Mouse (Mus musculus) colon, adult 2 months (tissue): ENCODE measurements around the gene Carmil1. TPM values are rescaled to one million over a fixed set of nuclear protein-coding genes. Genes with fewer than 3 reads are reported as not detected.

Experiments
- polyA plus RNA-seq: library from polyadenylated mRNA; depleted of rRNA; stranded (reverse); fragments of >200 nt; gene quantifications from 2 replicates; pipeline ENCODE4 v1.2.3, GENCODE M21; 2012; rRNA removed

The Carmil1 gene
- 4.1 and 5.1 TPM in 2 replicates for polyA plus RNA-seq

DNA sequence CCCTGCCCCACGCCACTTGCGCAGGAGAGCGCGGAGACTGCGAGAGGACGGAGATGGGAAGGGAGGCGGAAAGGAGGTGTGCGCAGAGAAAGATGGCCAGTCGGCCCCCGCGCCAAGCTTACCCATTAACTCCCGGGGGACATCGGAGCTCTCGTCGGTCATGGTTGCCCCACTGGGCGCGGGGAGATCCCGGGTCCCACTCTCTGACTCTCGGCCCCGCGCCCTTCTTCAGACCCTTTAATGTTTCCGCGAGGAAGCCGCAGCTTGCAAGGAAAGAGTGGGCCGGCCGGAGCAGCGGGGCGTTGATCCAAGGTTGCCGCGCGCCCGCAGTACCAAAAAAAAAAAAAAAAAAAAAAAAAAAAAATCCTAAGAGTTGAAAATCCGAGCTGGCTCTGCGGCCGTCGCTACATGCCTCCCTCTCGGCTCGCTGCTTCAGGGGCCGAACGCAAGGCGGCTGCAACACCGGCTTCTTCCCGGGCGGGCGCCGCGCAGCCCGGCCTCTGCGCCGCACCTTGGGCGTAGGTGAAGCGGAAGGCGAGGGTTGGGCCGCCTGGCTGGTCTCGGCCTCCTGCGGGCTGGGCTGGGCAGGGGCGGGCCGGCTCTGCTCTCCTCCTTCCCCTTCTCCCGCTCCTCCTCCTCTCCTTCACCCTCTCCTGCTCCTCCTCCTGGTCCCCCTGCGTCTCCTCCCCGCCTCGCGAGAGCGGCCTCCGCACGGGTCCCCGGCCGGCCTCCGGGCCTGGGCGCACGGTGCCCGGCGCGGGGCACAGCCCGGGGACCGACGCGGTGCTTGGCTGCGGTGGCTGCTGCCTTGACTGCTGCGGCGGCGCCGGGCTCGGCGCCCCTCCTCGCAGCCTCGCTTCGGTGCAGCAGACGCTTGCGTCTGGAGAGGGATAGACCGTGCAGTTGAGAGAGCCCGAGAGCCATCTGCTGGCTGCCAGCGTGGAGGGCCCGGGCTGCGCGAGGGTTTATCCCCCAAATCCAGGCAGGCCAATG, at the start of gene Carmil1:
Gene Carmil1 (minus strand): TSS at position 357 of the 993 bp plus-strand sequence.

DNA sequence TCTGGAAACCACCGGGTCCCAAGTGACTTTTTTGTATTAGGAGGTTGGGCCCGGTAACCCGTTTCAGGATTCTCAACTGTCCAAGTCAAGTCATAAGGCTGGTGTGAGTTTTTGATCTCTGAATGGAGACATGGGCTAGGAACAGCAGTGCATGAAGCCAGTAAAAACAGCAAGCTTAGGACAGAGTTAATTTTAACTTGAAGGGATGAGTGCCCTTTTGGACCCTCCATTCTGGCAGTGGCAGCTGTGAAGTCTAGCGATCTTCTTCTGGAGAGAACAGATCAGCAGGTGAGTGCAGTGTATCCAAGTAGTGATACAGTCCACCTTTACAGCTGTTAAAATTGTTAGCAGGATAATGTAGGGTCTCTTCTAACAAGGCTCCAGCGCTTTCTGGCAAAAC, 46.6 kb upstream of the Carmil1 start, which contains the start of gene Cmah:
Gene Cmah (plus strand): TSS at position 204 of the 400 bp plus-strand sequence.

DNA sequence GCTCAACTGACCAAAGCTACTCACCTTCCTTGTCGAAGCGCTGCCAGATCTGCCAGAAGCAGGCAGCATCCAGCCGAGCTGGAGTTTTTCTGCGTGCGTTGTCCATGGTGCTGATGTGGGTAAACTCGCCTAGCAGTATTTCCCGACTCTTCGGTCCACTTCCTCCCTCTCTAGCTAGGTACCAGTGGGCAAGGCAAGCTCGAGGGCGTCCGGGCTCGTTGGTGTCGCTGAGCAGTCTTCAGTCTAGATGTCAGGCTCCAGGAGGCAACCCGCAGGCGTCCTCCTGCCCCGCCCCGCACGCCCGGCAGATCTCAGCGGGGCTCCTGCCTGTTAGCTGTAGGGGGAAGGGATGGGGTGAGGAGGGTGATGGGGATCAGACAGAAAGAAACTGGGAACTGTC, 289.7 kb downstream of the Carmil1 start, which contains the start of gene Scgn:
Gene Scgn (minus strand): TSS at position 287 of the 400 bp plus-strand sequence.

Other genes starting within 250 kb of the Carmil1 start
- gene Cmah, start 46.6 kb upstream of the Carmil1 start, polyA plus RNA-seq: 1.6 and 2.1 TPM in 2 replicates